Mouse (Mus musculus): ENCODE data around the gene Cacna1c.

DNA sequence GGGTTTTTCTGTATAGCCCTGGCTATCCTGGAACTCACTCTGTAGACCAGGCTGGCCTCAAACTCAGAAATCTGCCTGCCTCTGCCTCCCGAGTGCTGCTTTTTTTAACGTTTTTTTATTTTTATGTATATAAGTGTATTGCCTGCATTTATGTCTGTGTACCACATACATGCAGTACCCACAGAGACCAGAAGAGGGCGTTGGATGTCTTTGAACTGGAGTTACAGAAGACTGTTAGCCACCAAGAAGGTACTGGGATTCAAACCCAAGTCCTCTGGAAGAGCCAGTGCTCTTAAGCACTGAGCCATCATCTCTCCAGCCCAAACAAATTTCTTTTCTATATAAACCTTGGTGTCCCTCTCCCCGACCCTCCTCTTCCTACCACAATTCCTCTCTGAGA lies 77.8 kb downstream of the Cacna1c start:
- peak; percentile 32; the same call in 1 of the 2 replicates for TF ChIP-seq CTCF (IDR thresholded peaks at IDR 0.05; ENCODE audit: low read depth)
- TF ChIP-seq EP300 (IDR thresholded peaks at IDR 0.05; ENCODE audit: low read depth), result no peak

All from liver, postnatal 0 days (tissue).